Mouse (Mus musculus) adrenal gland, postnatal 36 days (tissue): Measurements from ENCODE around the gene Ehmt1. TPM values are rescaled to one million over a fixed set of nuclear protein-coding genes. Genes with fewer than 3 reads are reported as not detected.

Experiments
- DNase-seq, 2 experiments: peaks; one replicate each; pipeline ENCODE4 v3.0.0; 2021; ENCODE audit warnings: mixed read lengths in 1 of 2
- microRNA-seq: library from miRNA; unstranded; fragments of <30 nt; microRNA quantifications from one replicate; pipeline ENCODE4 v1.2.0, GENCODE M21; 2021
- total RNA-seq, 2 experiments: library from RNA; stranded (reverse); gene quantifications; 2 replicates each; pipeline ENCODE4 v1.2.3; 2021

Ehmt1 gene
- total RNA-seq, 2 experiments from 2014 or later, result 52.8 to 57.7 TPM

- peak in 1 of 2 experiments; percentile 24 for DNase-seq
Observed at GRCm38 (mm10) chr2:24806143-24806542, 113.3 kb downstream of the Ehmt1 start.

DNA sequence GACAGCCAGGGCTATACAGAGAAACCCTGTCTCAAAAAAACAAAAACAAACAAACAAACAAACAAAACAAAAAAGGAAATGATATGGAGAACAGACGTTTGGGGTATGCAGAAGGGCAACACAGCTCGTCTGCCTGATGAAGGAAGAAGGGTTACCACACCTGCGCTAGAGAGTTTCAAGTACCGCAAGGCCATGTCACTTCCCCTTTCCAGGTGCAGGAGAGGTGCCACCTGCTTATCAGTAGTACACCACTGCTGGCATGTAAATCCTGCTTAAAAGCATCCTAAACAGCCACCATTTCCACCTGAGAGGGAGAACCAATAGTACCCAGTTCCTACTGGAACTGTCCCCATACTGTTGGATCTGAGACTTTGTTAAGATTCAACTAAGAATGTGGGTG is 113.8 kb downstream of the Ehmt1 start:
- no peak for DNase-seq

- DNase-seq, result no peak
Observed at GRCm38 (mm10) chr2:24796833-24797457, 122.5 kb downstream of the Ehmt1 start.

DNA sequence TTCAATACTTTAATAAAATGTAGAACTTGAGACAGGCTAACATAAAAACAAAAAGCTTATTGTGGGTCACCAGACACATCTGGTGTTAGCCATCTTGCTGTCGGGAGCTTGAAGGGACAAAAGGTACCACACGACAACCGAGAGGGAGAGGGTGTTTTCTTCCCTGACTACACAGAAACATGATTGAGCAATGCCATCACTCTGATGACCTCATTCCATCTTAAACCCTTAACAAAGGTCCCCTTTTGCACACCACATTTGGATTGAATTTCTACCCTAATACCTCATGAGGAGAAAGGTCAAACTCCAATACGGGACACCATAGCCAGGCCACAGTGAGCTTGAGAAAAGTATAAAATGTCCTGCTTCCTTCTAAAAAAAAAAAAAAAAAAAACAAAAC is 132.2 kb downstream of the Ehmt1 start:
- DNase-seq, result no peak

DNA sequence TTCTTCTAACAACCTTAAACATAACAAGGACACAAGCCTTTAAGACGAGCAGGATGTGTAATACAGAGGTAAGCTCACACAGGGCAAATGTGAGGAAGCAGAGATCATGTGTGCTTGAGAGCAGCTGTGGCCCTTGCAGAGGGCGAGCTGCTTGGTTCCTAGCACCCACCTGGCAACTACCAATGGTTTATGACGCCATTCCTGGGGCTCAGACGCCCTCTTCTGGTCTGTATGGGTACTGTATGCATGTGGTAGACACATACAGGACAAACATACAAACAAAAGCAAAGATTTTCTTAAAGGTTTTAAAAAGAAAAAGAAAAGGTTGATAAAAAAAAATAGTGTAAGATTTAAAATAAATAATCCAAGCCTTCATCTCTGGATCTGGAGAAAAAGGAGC is 138.2 kb downstream of the Ehmt1 start:
- DNase-seq, result no peak

- no peak for DNase-seq
Observed at GRCm38 (mm10) chr2:24776831-24777230, 142.6 kb downstream of the Ehmt1 start.

GRCm38 (mm10) chr2:24775951-24776587 is 143.3 kb downstream of the Ehmt1 start:
- DNase-seq, result no peak

GRCm38 (mm10) chr2:24774832-24775231 is 144.6 kb downstream of the Ehmt1 start:
- no peak for DNase-seq

DNA sequence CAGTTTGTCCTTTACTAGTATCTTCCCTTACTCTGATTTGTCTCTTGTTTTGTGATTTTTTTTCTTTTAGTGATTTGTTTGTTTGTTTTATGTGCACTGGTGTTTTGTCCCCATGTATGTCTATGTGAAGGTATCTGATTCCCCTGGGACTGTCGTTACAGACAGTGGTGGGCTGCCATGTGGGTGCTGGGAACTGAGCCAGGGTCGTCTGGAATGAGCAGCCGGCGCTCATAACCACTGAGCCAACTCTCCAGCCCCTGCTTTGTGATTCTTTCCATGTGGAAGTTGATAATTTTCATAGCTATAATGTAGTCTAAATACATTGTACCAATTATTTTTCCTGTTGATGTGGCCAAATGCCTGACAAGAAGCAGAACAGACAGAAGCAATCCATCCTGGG is 148.6 kb downstream of the Ehmt1 start:
- no peak for DNase-seq

DNA sequence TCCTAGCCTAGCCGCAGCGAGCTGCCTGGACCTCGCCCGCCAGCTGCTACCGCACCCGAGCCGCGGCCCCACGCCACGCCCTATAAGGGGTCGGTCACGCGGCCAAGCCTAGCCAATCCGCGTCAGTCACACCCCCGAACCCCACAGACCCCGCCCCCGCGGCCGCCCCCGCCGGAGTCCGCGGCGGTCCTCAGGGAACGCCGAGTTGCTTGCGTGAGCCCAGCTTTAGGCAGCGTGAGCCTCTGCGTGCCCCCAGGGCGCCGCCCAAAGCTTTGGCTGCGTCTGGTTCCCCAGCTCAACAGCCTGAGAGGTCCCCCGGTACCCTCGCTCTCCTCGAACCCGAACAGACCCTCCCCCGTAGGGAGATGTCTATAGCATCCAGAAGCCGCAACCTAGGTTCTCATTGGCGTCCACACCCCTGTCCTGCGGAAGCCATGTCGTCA is 156.3 kb downstream of the Ehmt1 start, which contains the start of gene Cacna1b:
Gene Cacna1b, minus strand, starts transcription at position 38 of the 443 bp plus-strand sequence.
- peak; percentile 66 for DNase-seq

GRCm38 (mm10) chr2:24762446-24762960 is 156.9 kb downstream of the Ehmt1 start:
- DNase-seq, result no peak

- DNase-seq, result peak; percentile 59 to 67
Observed at GRCm38 (mm10) chr2:24761923-24762445, 157.4 kb downstream of the Ehmt1 start.

- peak; percentile 45 to 56 for DNase-seq
Observed at GRCm38 (mm10) chr2:24755276-24755675, 164.1 kb downstream of the Ehmt1 start.

GRCm38 (mm10) chr2:24752599-24752998 is 166.8 kb downstream of the Ehmt1 start:
- no peak for DNase-seq

DNA sequence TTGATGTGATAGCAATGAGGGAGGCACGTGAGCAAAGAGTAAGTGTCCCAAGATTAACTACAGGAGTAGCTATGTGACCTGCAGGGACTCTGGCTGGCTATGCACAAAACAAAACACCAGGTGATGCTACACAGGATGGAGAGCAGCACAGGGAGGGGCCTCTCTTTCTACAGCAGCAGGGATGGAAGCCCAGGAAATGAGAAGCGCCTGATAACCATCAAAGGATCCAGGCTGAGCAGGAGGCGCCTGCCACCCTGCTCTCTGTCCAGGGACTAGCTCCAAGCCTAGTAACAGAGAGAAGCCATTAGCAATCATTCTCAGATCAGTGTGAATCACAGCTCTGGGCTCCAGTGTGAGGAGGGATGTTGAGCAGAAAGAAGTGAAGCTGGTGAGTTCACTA is 169.4 kb downstream of the Ehmt1 start:
- no peak for DNase-seq

DNA sequence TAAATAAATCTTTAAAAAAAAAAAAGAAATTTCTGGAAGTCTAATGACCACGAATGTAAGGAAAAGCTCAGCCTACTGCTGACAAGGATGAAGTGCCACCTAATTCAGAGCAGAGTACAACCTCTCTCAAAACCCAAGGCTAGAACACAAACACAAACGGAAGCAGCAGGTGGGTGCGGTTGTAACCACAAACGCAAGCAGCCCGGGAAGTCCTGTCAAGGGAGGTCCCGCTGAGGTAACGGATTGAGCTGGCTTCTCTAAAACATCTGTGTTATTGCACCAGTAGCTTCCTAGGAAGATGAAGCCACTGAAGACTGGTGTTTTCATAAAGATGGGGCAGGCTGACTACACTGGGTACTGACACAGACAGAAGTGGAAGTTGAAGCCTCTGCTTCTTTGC is 171.5 kb downstream of the Ehmt1 start:
- no peak for DNase-seq

Small RNAs within 50 kb of the gene (microRNA-seq; reads per million reads assigned to microRNA genes)
- not detected for gene Gm22875

Other genes with a start within 250 kb of the Ehmt1 start
- gene Cacna1b, start 156.5 kb downstream of the Ehmt1 start, total RNA-seq, result 1 to 10 TPM; 1.3 to 1.9 TPM
- gene Arrdc1, start 15.6 kb upstream of the Ehmt1 start, total RNA-seq, result 10 to 100 TPM in 1 of 2 experiments, 1 to 10 TPM in 1; 9.7 to 15.0 TPM
- gene Zmynd19, start 30.2 kb upstream of the Ehmt1 start, total RNA-seq, result 10 to 100 TPM; 25.2 to 29.5 TPM
- gene Dph7, start 42.8 kb upstream of the Ehmt1 start, total RNA-seq, result 10 to 100 TPM in 1 of 2 experiments, 1 to 10 TPM in 1; 4.6 to 13.2 TPM
- gene Mrpl41, start 55.5 kb upstream of the Ehmt1 start, total RNA-seq, result 100 to 1,000 TPM in 1 of 2 experiments, 10 to 100 TPM in 1; 90.9 to 115 TPM
- gene Pnpla7, start 56.4 kb upstream of the Ehmt1 start, total RNA-seq, result 10 to 100 TPM; 38.5 to 66.3 TPM
- 10 to 100 TPM; 32.8 to 56.4 TPM for gene Nsmf, start 134.7 kb upstream of the Ehmt1 start, total RNA-seq
- gene Entpd8, start 160.7 kb upstream of the Ehmt1 start, total RNA-seq, result not detected
- not detected for gene Noxa1, start 175.5 kb upstream of the Ehmt1 start, total RNA-seq